Mouse (Mus musculus): ENCODE results near the gene Thegl. TPM values are rescaled to one million over a fixed set of nuclear protein-coding genes. Genes with fewer than 3 reads are reported as not detected.
"Not testable (repeated sequence)": the region's sequence is repeated elsewhere in the genome, so short reads cannot be mapped to it uniquely, and the experiment has no call there.

Thegl gene
- polyA plus RNA-seq (2014; fragmentation: Nextera tagmentation; extraction: Ambion mirVana) = not detected in 2 replicates

- WGBS = 9% methylated on average over 57 of the region's 57 CpGs
Observed at GRCm38 (mm10) chr5:77015544-77016482, at the start of gene Thegl. Gene Thegl (plus strand): TSS chr5:77016023.

GRCm38 (mm10) chr5:76969250-76969649, 46.6 kb upstream of the Thegl start:
- Histone ChIP-seq H3K4me3 (ENCODE audit: low read depth, low read length) (no peak overlapping the region), H3K9ac (ENCODE audit: low read length) (no peak overlapping the region), H3K27me3 (ENCODE audit: control insufficient read depth, insufficient read depth, low read length) (no peaks in the 10 kb centered on the region), H3K36me3 (ENCODE audit: control insufficient read depth, insufficient read depth, low read length) (peaks cover 13% of the 10 kb centered on the region), H3K4me1 (ENCODE audit: control insufficient read depth, insufficient read depth, low read length) (peaks cover 7% of the 10 kb centered on the region), H3K4me2 (no peak overlapping the region), H3K27ac (ENCODE audit: low read depth, low read length) (no peak overlapping the region), H3K9me3 (ENCODE audit: control insufficient read depth, low read length) (no peaks in the 10 kb centered on the region)
- DNase-seq (ENCODE audit: low spot score, missing footprints) (no peak), ATAC-seq (ENCODE audit: low FRiP score) (no peak)
- 85% methylated on average over 5 of the region's 5 CpGs for WGBS

More at GRCm38 (mm10) chr5:77015544-77016482, at the start of gene Thegl:
- DNase-seq (ENCODE audit: low spot score, missing footprints) = peak; percentile 97
- Histone ChIP-seq H3K4me3 (ENCODE audit: low read depth, low read length) (peak within 1 kb of the TSS; percentile 43), H3K4me2 (peak within 1 kb of the TSS; percentile 67), H3K27ac (ENCODE audit: low read depth, low read length) (no peak within 1 kb of the TSS), H3K4me1 (ENCODE audit: control insufficient read depth, insufficient read depth, low read length) (no peaks in the 10 kb centered on the region), H3K36me3 (ENCODE audit: control insufficient read depth, insufficient read depth, low read length) (no peaks in the 10 kb centered on the region), H3K27me3 (ENCODE audit: control insufficient read depth, insufficient read depth, low read length) (peaks cover 5% of the 10 kb centered on the region; the same call in 1 of the 2 replicates), H3K9ac (ENCODE audit: low read length) (peak within 1 kb of the TSS; percentile 37), H3K9me3 (ENCODE audit: control insufficient read depth, low read length) (no peaks in the 10 kb centered on the region)
- ATAC-seq (ENCODE audit: low FRiP score) = peak; percentile 100

GRCm38 (mm10) chr5:76971115-76971514, 44.7 kb upstream of the Thegl start:
- not testable (repeated sequence) for ATAC-seq (ENCODE audit: low FRiP score); H3K9ac ChIP-seq (ENCODE audit: low read length); H3K4me2 ChIP-seq; H3K9me3 ChIP-seq (ENCODE audit: control insufficient read depth, low read length); H3K4me3 ChIP-seq (ENCODE audit: low read depth, low read length); H3K27me3 ChIP-seq (ENCODE audit: control insufficient read depth, insufficient read depth, low read length); DNase-seq (ENCODE audit: low spot score, missing footprints); H3K27ac ChIP-seq (ENCODE audit: low read depth, low read length); H3K36me3 ChIP-seq (ENCODE audit: control insufficient read depth, insufficient read depth, low read length)
- peaks cover 11% of the 10 kb centered on the region for H3K4me1 ChIP-seq (ENCODE audit: control insufficient read depth, insufficient read depth, low read length)
- 93% methylated on average over 1 of the region's 1 CpGs for WGBS

GRCm38 (mm10) chr5:76973488-76973887, 42.3 kb upstream of the Thegl start:
- peak overlapping the region; percentile 58 for H3K4me3 ChIP-seq (ENCODE audit: low read depth, low read length)
- H3K4me1 ChIP-seq (ENCODE audit: control insufficient read depth, insufficient read depth, low read length) = peaks cover 11% of the 10 kb centered on the region
- no peaks in the 10 kb centered on the region for H3K9me3 ChIP-seq (ENCODE audit: control insufficient read depth, low read length)
- ATAC-seq (ENCODE audit: low FRiP score) (no peak), DNase-seq (ENCODE audit: low spot score, missing footprints) (no peak)
- no peak overlapping the region for H3K27ac ChIP-seq (ENCODE audit: low read depth, low read length)
- H3K9ac ChIP-seq (ENCODE audit: low read length) = peak overlapping the region; percentile 67
- peak overlapping the region; percentile 88 for H3K4me2 ChIP-seq
- peaks cover 7% of the 10 kb centered on the region; the same call in 1 of the 2 replicates for H3K36me3 ChIP-seq (ENCODE audit: control insufficient read depth, insufficient read depth, low read length)
- 72% methylated on average over 3 of the region's 3 CpGs for WGBS
- H3K27me3 ChIP-seq (ENCODE audit: control insufficient read depth, insufficient read depth, low read length) = no peaks in the 10 kb centered on the region

- Histone ChIP-seq H3K27me3 (ENCODE audit: control insufficient read depth, insufficient read depth, low read length) (no peaks in the 10 kb centered on the region), H3K9me3 (ENCODE audit: control insufficient read depth, low read length) (no peaks in the 10 kb centered on the region), H3K4me2 (peak overlapping the region; percentile 88), H3K4me3 (ENCODE audit: low read depth, low read length) (peak overlapping the region; percentile 58), H3K36me3 (ENCODE audit: control insufficient read depth, insufficient read depth, low read length) (peaks cover 3% of the 10 kb centered on the region; the same call in 1 of the 2 replicates), H3K4me1 (ENCODE audit: control insufficient read depth, insufficient read depth, low read length) (peaks cover 11% of the 10 kb centered on the region), H3K9ac (ENCODE audit: low read length) (peak overlapping the region; percentile 67), H3K27ac (ENCODE audit: low read depth, low read length) (no peak overlapping the region)
- peak; percentile 57; the same call in 1 of the 2 replicates for ATAC-seq (ENCODE audit: low FRiP score)
- DNase-seq (ENCODE audit: low spot score, missing footprints) = no peak
- WGBS = 4% methylated on average over 17 of the region's 17 CpGs
Observed at GRCm38 (mm10) chr5:76974207-76974553, 41.6 kb upstream of the Thegl start.

- Histone ChIP-seq H3K27ac (ENCODE audit: low read depth, low read length) (peak within 1 kb of the TSS; percentile 33), H3K9me3 (ENCODE audit: control insufficient read depth, low read length) (no peaks in the 10 kb centered on the region), H3K4me2 (peak within 1 kb of the TSS; percentile 88), H3K4me1 (ENCODE audit: control insufficient read depth, insufficient read depth, low read length) (peaks cover 11% of the 10 kb centered on the region), H3K27me3 (ENCODE audit: control insufficient read depth, insufficient read depth, low read length) (no peaks in the 10 kb centered on the region), H3K4me3 (ENCODE audit: low read depth, low read length) (peak within 1 kb of the TSS; percentile 58), H3K36me3 (ENCODE audit: control insufficient read depth, insufficient read depth, low read length) (peaks cover 7% of the 10 kb centered on the region; the same call in 1 of the 2 replicates), H3K9ac (ENCODE audit: low read length) (peak within 1 kb of the TSS; percentile 67)
- peak; percentile 98 for DNase-seq (ENCODE audit: low spot score, missing footprints)
- peak; percentile 97 for ATAC-seq (ENCODE audit: low FRiP score)
- WGBS = under 1% methylated on average over 57 of the region's 60 CpGs
Observed at GRCm38 (mm10) chr5:76974554-76975285, 41.1 kb upstream of the Thegl start, which contains the start of gene Srp72. Gene Srp72 (plus strand): TSS chr5:76974683.

GRCm38 (mm10) chr5:76975736-76976135, 40.1 kb upstream of the Thegl start:
- no peak overlapping the region for H3K27ac ChIP-seq (ENCODE audit: low read depth, low read length)
- WGBS = 89% methylated on average over 8 of the region's 8 CpGs
- no peak overlapping the region for H3K9ac ChIP-seq (ENCODE audit: low read length)
- no peaks in the 10 kb centered on the region for H3K9me3 ChIP-seq (ENCODE audit: control insufficient read depth, low read length)
- H3K27me3 ChIP-seq (ENCODE audit: control insufficient read depth, insufficient read depth, low read length) = no peaks in the 10 kb centered on the region
- ATAC-seq (ENCODE audit: low FRiP score) (no peak), DNase-seq (ENCODE audit: low spot score, missing footprints) (no peak)
- peaks cover 11% of the 10 kb centered on the region for H3K4me1 ChIP-seq (ENCODE audit: control insufficient read depth, insufficient read depth, low read length)
- peak overlapping the region; percentile 58 for H3K4me3 ChIP-seq (ENCODE audit: low read depth, low read length)
- peaks cover 13% of the 10 kb centered on the region; the same call in 1 of the 2 replicates for H3K36me3 ChIP-seq (ENCODE audit: control insufficient read depth, insufficient read depth, low read length)
- H3K4me2 ChIP-seq = peak overlapping the region; percentile 88

- no peak overlapping the region for H3K4me3 ChIP-seq (ENCODE audit: low read depth, low read length)
- 92% methylated on average over 11 of the region's 11 CpGs for WGBS
- H3K27me3 ChIP-seq (ENCODE audit: control insufficient read depth, insufficient read depth, low read length) = no peaks in the 10 kb centered on the region
- H3K9ac ChIP-seq (ENCODE audit: low read length) = no peak overlapping the region
- H3K27ac ChIP-seq (ENCODE audit: low read depth, low read length) = no peak overlapping the region
- no peak for ATAC-seq (ENCODE audit: low FRiP score)
- H3K4me1 ChIP-seq (ENCODE audit: control insufficient read depth, insufficient read depth, low read length) = no peaks in the 10 kb centered on the region
- DNase-seq (ENCODE audit: low spot score, missing footprints) = no peak
- no peak overlapping the region for H3K4me2 ChIP-seq
- H3K36me3 ChIP-seq (ENCODE audit: control insufficient read depth, insufficient read depth, low read length) = peaks cover 28% of the 10 kb centered on the region
- H3K9me3 ChIP-seq (ENCODE audit: control insufficient read depth, low read length) = no peaks in the 10 kb centered on the region
Observed at GRCm38 (mm10) chr5:76984015-76984414, 31.8 kb upstream of the Thegl start.

Measured in midbrain, embryonic 11.5 days (tissue).